8 mouse cellular contexts compared by ENCODE assay signal in the genomic region with DNA sequence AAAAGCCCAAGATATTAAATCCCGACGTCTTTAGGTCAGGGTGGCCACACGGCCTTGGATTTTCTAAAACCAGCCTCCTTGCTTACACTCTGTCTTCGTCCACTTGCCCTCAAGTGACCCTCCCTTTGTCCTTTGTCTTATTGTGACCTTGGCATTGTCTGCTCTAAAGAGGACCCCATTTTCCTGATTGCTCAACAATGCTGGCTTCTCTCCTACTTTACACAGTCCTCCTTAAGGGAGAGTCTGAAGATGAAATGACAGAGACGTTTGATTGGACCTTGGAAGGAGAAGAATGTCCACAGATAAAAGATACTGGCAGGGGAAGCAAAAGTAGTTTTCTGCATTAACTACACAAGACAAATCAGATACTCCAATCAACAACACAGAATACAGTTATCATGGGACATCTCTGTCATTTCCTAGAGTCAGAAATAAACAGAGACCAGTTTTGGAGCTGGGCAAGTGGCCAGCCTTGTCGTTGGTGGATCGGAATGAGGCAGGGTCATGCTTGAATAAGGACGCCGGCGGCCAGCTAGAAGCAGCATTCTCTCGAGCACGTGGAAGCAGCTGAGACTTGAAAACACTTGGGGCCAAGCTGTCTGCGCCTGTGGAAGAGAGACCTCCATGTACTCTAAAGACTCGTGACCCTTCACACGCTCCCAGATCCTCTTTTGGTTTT.
DNase-seq lines count a peak whose midpoint lies in the region; ATAC-seq and TF ChIP-seq lines count a peak whose summit lies in the region.

No protein-coding gene starts in this region.

- DNase-seq in NIH3T3 (ENCODE audit: low read depth): peak; percentile 30
- peak; percentile 73 for DNase-seq in adrenal gland, adult 8-10 months
- DNase-seq in lung, adult 2 months: peak; percentile 83
- DNase-seq in urinary bladder, postnatal 25 days (ENCODE audit: low spot score): peak; percentile 62
- DNase-seq in thymus, postnatal 0 days (ENCODE audit: low spot score): no peak
- no peak for DNase-seq in cerebellum, adult 11-12 months

- peak; percentile 40; the same call in 1 of the 2 replicates for TF ChIP-seq POLR2A in lung, adult 2 months (IDR thresholded peaks at IDR 0.05; ENCODE audit: borderline replicate concordance, extremely low read depth, low read depth, low read length)

- H3K4me3 ChIP-seq in heart, embryonic 16.5 days (ENCODE audit: low read length): no peak overlapping the region
- H3K4me3 ChIP-seq in lung, adult 2 months (replicated peaks; ENCODE audit: extremely low read depth, low read depth, low read length): no peak overlapping the region

- no peak for TF ChIP-seq CTCF in lung, adult 2 months (IDR thresholded peaks at IDR 0.05; ENCODE audit: insufficient read depth, low read length)

- H3K36me3 ChIP-seq in heart, embryonic 16.5 days (ENCODE audit: control insufficient read depth, insufficient read depth): no peaks in the 10 kb centered on the region

- WGBS in heart, embryonic 16.5 days: 27% methylated on average over 15 of the region's 15 CpGs
- 25% methylated on average over 15 of the region's 15 CpGs for WGBS in lung, adult 2 months

- ATAC-seq in heart, embryonic 16.5 days (replicated peaks; ENCODE audit: extremely low read depth, insufficient read depth, low FRiP score): peak; percentile 86
- ATAC-seq in erythroid progenitor cell, adult 5-6 weeks (replicated peaks; ENCODE audit: low FRiP score, poor library complexity, severe bottlenecking): no peak

- H3K4me2 ChIP-seq in heart, embryonic 16.5 days (ENCODE audit: low read depth, low read length): peak overlapping the region; percentile 3; the same call in 1 of the 2 replicates

- no peaks in the 10 kb centered on the region for H3K27me3 ChIP-seq in heart, embryonic 16.5 days (ENCODE audit: control insufficient read depth, insufficient read depth, low read length)

- peak overlapping the region; percentile 56 for H3K27ac ChIP-seq in heart, embryonic 16.5 days (ENCODE audit: low read length)

- peaks cover 3% of the 10 kb centered on the region; the same call in 1 of the 2 replicates for H3K9me3 ChIP-seq in heart, embryonic 16.5 days (replicated peaks; ENCODE audit: control insufficient read depth, low read length)

- H3K9ac ChIP-seq in heart, embryonic 16.5 days (ENCODE audit: low read length): no peak overlapping the region

- H3K4me1 ChIP-seq in heart, embryonic 16.5 days (ENCODE audit: control insufficient read depth, insufficient read depth, low read length): peaks cover 28% of the 10 kb centered on the region
- peaks cover 23% of the 10 kb centered on the region for H3K4me1 ChIP-seq in lung, adult 2 months (ENCODE audit: control insufficient read depth, insufficient read depth, low read length)

Comparison
In these comparisons a context has a peak if more than half of its experiments do, and no peak if none do; other contexts are left out.
1. DNase-seq: peak in NIH3T3 (single experiment), adrenal gland, adult 8-10 months (single experiment), lung, adult 2 months (single experiment) and urinary bladder, postnatal 25 days (single experiment); none in thymus, postnatal 0 days (single experiment) and cerebellum, adult 11-12 months (single experiment).